Mouse (Mus musculus): ENCODE results near the gene Fam196b.

GRCm38 (mm10) chr11:34332344-34333031 is 17.9 kb downstream of the Fam196b start:
- TF ChIP-seq CTCF (IDR thresholded peaks at IDR 0.05; ENCODE audit: low read depth) = no peak
- TF ChIP-seq EP300 (optimal IDR thresholded peaks at IDR 0.05) = no peak
